In the genomic region with DNA sequence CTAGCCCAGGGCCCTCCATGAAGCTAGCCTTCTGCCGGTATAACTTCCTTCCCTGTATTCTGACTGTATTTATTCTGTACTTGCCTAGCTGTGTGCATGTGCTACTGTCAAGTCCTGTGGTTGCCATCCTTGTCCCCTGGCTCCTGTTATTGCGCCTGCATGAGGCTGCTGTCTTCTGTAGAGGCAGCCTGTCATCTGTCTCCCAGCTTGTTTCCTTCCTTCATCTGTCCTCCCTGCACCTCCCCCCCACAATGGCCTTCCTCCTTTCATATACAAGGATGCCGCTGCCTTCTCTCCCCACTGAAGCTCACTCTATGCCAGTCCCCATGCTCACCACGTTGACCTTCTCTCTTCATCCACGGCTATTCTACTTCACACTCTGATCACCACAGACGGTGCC, we compare ENCODE assay signal across 15 mouse cellular contexts.
"Had no signal": no experiment of that assay in that cellular context is flagged by ENCODE, and none has a peak within 500 bp of the region (broad histone marks: within the 10 kb centered on the region; RNA-seq: fewer than 3 reads in every experiment).

No protein-coding gene starts in this region.

- ATAC-seq: hindbrain, postnatal 0 days; intestine, embryonic 16.5 days; liver, embryonic 12.5 days had no signal

- DNase-seq: gastrocnemius, postnatal 14 days; gastrocnemius, postnatal 36 days; heart, adult 2 months; heart, postnatal 10 days; heart, postnatal 4 days; kidney, adult 11 months; kidney, adult 2 months; kidney, adult 9 months; kidney, postnatal 14 days; kidney, postnatal 36 days; layer of hippocampus, adult 9-11 months; layer of hippocampus, postnatal 36 days had no signal
